Mouse (Mus musculus) WW6 (cell line): Measurements from ENCODE around the gene Ecm2.

Experiments
- DNase-seq: peaks from one replicate; pipeline ENCODE4 v3.0.0-alpha.2; 2013; ENCODE audit warnings: low read depth, low spot score

Ecm2 gene

DNA sequence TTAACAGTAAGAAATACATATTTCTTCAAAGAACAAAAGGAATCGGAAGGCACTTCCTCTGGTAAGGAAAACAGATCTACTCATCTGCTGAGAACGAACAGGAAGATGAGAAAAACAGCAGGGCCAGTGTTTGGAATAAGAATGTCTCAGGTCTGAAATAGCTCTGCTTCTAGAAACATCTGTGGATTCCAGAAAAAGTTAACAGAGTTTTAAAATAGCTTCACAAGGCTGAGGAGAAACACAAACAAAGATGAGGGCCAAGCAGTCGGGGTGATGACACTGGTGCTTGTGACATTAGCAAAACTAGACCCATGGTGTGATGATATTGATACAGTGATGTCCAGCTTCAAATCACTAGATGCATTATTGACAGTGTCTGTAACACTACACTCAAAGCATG, 2.6 kb downstream of the Ecm2 start:
- DNase-seq = no peak

DNA sequence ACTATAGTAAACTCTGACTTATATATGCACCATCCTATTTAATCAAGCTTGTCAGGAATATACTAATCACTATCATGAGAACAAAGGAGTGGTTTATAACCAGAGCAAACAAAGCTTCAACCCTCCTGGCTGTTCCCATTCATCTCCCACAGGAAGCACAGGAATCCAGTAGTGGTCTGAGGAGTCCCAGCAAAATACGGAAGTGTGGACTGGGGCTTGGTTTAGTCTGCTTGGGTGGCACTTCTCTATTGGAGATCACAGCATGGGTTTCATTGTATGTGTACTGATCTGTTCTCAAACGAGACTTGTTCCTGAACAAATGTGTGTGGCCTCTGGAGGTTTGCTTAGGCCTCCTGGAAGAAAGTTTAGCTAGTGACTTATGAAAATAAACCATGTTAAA, 14.2 kb downstream of the Ecm2 start:
- DNase-seq = no peak

DNA sequence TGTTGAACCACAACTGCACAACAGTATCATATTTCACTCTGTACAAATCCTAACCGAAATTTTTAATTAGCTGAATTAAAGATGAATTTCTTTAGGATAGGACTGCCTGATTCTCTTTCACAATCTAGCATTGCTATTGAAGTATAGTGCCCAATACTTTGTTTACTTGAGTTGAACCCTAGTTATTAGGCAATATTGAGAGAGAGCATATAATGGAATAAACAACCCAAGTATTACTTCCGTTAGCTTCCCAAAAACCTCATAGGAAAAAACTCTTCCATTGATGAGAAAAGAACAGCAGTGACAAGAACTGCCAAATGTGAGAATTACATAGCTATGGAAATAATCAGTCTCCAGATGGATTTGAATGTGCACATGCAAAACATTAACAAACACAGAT, 21.6 kb downstream of the Ecm2 start:
- no peak for DNase-seq

DNA sequence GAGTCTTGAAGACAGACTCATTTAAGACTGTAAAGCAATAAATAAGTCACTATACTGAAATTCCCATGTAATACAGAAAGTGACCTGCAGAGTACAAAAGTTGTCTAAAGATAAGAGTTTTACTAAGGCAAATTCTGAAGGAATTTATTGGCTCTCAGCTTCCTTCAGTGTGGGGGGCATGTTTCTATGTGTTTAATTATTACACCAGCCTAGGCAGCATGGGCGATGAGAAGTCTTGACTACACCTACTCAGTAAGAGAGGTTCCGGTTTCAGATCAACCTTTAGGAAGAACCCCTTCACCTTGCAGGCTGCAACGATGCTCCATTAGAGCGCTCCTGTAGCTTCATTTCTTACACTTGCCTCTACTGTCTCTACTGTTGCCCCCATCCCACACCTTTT, 26.0 kb downstream of the Ecm2 start:
- DNase-seq = no peak

DNA sequence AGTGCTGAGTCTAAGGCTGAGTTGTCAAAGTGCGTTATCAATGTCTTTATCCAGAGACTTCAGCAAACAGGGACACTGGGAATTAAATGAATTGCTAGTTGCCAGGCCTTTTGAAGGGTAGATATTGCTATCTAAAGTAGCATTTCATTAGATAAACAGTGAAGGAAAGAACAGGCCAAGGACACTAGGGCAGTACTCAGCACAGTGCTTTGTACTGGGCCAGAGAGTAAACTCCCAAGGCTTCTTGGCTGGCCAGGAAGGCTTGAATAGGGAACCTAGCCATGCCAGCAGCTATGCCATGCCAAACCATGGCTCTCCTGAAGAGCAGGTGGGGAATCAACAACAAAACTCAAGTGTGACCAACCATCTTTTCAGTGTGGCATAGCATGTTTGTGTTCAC, 32.3 kb downstream of the Ecm2 start:
- DNase-seq = no peak

DNA sequence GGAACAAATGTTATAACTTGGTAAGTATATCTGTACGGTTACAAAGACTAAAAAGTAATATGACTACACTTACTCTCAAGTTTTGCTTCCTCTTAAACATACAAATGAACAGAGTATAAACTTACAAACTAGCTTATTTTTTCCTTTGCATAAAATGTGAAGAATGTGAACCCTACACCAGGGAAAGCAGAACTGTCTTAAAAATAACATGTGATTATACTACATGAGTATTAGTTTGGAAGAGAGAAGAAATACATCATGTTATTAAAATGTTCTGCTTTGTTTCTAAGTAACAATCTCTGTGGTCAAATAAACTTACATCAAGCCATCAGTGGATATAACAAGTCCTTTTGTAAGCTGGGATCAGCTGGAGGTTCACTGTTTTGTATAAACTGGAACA, 34.1 kb downstream of the Ecm2 start:
- no peak for DNase-seq

DNA sequence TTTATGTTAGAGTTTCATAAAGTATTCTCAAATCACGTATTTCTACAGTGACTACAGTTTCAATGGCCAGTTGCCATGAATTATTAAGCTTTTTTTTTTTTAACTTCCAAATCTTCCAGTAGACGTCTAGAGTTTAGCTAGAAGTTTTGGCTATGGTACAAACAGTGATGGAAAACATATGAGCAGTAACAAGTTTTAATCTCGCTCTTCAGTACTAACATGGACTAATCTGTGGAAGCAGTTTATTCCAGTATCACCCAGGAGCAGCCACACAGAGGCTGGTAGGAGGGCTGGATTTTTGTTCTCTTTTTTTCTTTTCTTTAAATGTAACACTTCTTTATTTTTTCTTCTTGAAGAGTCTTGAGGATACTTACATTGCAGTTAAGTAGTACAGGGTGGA, 39.7 kb downstream of the Ecm2 start, which contains the start of gene Aspn:
Aspn (plus strand) TSS at position 165 of the 400 bp plus-strand sequence.
- DNase-seq = no peak

DNA sequence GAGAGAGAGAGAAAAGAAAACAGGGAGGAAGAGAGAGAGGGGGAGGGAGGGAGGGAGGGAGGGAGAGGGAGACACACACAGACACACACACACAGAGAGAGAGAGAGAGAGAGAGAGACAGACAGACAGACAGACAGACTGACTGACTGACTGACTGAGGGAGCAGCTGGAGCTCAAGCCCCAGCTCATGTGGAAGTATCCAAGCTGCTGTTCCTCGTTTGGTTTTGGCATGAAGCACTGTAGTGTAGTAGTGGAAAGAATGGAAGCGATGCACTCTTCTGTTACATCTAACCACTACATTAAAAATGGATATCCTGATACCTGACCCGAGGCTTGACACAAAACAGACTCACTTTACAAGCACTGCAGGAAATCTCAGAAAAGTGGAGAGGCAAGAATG, 41.0 kb downstream of the Ecm2 start:
- DNase-seq = no peak

DNA sequence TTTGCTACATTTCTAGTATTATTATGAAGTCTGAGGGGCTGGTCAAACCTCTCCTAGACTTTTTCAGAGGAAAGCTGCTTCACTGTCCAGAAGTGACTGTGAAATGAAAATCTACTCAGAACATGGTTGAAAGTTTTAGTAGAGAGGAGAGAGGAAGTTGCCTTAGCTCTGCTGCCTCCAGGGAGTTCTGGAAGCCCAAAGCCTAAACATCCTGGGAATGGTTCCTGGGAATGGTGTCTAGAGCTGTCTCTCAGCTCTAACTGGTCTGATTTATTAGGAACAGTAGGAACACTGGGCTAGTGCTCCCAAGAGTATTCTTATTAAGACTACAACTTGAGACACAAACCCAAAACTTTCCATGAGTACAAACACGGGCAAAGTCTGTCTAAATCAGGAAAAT, 41.9 kb downstream of the Ecm2 start:
- no peak for DNase-seq

DNA sequence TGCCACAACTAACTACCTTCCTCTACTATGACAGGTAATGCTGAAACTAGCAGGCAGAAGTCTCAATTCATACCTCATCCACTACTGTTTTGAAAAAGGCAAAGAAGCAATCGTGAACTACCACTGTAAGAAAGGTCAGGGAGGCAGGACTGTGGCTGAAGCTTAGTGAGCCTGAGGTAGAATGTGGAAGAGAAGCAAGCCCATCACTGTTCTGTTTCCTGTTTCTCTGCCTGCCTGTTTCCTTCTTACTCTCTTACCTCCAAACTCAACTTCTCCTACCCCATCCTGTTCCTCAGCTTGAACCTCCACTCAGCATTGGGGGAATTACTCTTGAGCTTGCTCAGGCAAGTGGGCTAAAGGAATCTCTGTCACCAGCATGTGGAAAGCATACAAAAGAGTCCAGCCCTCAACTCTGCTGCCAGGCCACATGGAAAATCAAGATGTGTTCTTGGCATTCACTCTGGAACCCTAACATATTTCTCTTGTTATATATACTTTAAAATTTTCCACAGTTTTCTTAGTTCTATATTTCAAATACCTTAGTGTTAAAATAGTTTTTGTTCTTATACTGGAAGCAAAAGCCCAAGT, 43.0 kb downstream of the Ecm2 start:
- DNase-seq = no peak

DNA sequence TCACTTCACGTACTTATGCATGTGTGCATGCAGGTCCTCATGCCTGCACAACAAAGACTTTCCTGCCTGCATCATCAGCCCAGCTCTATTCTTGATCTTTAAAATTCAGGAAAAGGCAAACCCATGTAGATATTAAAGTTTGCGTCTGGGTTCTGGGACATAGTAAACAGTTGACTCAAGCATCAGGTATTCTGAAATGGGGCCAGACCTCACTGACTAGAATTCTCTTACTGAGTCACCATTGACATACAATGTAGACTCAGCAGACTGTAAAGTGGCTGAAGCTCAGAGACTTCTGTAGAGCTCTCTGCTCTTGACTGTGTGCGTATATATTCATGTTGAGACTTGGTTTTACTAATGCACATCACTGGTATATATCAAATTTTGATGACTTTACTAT, 45.0 kb downstream of the Ecm2 start:
- DNase-seq = no peak

DNA sequence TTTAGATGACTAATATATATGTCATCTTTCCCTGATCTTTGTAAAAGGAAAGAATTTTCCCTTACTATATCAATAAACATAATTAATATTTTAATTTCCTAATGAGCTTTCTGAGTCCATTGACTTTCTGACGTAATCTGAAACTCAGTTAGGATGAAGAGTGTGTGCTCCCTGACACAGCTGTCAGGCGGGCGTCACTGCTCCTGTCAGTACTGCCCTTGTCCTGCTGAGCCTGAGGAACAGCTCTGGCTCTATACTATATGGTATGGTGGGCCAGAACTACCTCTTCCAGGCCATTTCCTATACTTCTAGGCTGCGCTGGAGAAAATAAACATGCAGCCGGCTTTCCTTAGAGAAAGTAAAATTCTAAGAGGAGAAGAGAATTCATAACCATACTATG, 49.9 kb downstream of the Ecm2 start:
- no peak for DNase-seq

DNA sequence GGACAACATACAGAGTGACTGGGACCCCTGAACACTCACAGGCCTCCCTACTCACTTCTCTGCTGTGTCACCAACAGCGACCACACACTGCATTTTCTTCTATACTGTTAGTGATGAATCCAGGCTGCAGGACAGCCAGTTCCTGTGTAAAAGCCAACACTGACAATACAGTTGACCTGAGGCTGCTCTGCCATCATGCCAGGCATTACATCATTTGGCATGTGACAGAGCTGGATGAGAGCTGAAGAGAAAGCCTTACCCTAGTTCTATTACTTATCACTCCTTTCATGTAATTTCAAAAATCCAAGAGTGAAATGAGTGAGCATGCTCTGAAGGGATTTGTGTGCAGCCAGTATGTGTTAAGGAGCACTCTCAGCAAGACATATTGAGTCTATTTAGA, 51.6 kb downstream of the Ecm2 start:
- no peak for DNase-seq

DNA sequence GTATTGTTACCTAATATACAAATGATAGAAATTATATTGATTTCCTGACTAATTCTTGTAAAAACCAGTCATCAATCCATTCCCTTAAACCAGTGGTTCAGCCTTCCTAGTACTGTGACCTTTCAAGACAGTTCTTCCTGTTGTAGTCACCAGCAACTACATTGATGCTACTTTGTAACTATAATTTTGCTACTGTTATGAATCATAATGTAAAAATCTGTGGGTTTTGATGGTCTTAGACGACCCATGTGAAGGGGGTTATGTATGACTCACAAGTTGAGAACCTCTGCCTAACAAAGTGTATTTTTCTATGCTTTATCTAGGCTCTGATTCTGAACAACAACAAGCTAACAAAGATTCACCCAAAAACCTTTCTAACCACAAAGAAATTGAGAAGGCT, 52.3 kb downstream of the Ecm2 start:
- DNase-seq = no peak

DNA sequence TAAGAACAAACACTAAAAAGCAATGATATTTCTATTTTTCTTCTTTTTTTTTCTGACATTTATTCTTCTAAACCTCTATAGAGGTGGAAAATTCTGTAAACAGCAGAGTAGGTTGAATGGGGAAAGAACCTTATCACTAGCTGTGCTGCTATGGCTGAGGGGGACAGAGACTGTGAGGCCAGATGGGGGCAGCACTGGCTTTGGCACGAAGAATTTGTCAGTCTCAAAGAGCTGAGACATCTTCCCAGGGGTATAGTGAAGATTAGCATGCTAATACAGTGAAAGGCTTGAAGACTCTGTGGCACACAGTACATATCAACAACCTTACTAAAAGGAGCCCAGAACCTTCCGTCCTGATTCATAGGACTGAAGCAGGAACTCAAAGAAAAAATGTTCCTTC, 54.6 kb downstream of the Ecm2 start:
- DNase-seq = no peak

DNA sequence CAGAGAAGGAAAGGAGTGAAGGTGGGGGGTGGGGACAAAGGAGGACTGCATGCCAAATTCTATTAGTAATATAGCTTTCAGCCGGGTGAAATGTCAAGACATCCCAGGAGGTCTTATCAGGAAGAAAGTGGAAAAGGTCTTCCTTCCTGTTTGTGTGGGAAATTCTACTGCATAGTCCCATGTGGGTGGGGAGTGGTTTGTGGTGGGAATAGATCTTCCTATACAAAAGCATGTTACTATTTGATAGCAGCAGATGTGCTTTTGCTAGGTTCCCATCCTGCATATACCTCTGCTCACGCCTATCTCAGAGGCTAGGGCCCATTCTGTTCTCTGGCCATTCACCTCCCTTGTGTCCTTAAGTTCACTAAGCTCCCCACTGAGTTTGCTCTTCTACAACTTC, 56.3 kb downstream of the Ecm2 start:
- no peak for DNase-seq

DNA sequence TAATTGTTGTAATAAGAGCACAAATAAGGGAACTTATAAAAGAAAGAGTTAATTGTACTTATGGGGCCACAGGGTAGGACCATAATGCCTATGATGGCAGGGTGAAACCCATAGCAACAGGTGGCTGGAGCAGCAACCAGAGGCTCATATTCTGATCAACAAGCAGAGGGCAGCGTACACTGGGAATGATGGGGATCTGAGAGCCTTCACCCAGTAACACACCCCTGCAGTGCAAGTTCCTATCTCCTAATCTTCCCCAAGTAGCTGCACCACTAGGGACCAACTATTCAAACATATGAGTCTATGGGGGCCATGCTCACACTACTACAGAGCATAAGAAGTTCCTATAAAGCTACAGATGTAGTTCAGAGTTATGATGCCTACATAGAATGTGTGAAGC, 59.7 kb downstream of the Ecm2 start:
- no peak for DNase-seq

DNA sequence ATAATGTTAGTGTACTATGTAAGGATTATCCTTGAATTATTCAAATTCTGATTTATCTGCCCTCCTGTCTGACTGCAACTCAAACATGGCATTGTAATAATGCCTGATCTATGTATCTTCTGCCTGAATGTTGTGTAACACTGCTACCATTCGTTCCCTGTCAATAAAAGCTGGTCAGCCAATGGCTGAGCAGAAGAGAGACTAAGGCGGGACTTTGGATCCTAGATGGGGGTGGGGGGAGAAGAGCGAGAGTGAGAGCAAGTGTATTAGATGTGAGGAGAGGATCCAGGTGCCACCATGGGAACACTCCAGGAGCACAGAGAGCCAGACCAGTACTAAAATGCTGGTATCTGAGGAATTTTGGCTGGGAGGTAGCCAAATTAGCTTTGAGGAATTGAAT, 65.8 kb downstream of the Ecm2 start:
- no peak for DNase-seq

DNA sequence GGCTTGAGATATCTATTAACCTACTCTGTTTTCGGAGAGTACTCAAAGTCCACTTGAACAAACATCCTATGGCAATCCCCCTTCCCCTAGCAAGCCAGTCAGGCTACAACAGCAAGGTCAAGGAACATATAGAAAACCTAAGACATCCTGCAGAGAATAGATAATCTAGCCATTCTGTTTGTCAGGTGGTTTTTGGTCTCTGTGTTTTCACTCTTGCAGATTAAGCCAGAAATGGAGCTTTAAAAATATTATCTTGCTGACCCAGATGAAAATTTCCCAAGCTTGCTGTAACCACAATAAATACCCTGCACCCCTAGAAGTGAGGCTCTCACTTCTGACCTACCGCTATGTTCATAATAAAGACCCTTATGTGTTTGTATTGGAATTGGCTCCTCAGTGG, 66.8 kb downstream of the Ecm2 start:
- no peak for DNase-seq

DNA sequence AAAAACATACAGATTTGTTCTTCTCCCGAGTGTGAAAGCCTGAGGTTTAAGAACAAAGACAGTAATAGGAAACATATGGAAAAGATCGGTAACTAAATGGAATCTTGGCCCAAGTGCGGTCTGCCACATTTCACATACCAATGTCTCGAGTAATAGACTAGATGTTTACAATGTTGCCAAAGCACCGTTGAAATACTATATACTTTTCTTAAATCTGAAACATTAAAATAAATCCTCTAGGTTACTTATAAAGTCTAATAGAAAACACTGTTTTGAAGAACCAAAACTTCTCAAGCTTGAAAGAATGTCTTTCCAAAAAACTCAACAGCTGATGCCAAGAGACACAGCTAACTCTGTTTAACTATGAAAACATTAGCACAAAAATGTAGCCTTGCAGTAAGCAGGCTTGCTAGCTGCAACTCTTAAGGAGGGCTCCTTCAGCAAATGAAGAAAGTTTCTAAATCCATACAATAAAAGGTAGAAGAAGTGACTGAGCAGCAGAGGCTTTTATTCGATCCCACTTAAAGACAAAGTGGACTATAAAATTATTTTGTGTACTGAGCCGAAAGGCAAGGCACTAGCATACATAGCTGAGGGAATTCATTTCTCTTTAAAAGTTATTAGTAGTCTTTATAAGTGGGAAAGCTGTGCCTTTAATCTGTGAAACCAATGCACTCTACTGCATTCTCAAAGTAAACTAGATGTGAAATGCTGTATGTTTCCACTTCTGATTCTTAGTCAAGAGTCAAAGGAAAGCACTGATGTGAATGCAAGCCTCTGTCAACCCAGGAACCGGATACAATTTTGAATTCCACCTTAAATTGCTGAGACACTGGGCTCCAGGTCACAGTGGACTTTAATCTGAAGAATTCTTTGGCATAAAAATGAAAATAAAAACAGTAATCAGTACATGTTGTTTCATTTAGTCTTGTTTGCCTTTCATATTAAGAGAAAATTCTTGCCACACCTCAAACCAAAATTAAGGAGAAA, 77.2 kb downstream of the Ecm2 start, which contains the start of gene Omd:
Omd (plus strand) TSS at position 922 of the 990 bp plus-strand sequence.
- no peak for DNase-seq
